Mouse (Mus musculus) CH12.LX (cell line): ENCODE measurements around the gene Prpf40b. TPM values are rescaled to one million over a fixed set of nuclear protein-coding genes. Genes with fewer than 3 reads are reported as not detected.

Experiments used
- DNase-seq: peaks from one replicate; pipeline ENCODE4 v3.0.0-alpha.2; 2013; ENCODE audit errors: extremely low read depth
- H3K27ac ChIP-seq: 2 replicates; pipeline ENCODE4 v1.5.1; 2012; ENCODE audit warnings: low read depth, mild to moderate bottlenecking, control low read depth, moderate library complexity; ENCODE audit not compliant: insufficient read depth
- H3K27me3 ChIP-seq: replicated peaks from 2 replicates; pipeline ENCODE3; 2012; ENCODE audit warnings: inconsistent platforms
- H3K36me3 ChIP-seq, 2 experiments: replicated peaks in 1 of 2; 2 replicates each; pipeline versions ENCODE3 to v1.6.1; 2012; ENCODE audit warnings: inconsistent platforms in 1 of 2, low read length in 1 of 2, mild to moderate bottlenecking in 1 of 2, mixed read lengths in 1 of 2, moderate library complexity in 1 of 2; ENCODE audit not compliant: control insufficient read depth in 1 of 2, insufficient read depth in 1 of 2
- H3K4me1 ChIP-seq, 2 experiments: 2 replicates each; pipeline ENCODE4 v1.6.1; 2012; ENCODE audit warnings: inconsistent platforms in 1 of 2, moderate library complexity in 1 of 2; ENCODE audit not compliant: insufficient read depth in 2 of 2, control insufficient read depth in 1 of 2
- H3K4me2 ChIP-seq: 2 replicates; pipeline ENCODE4 v1.6.1; 2012; ENCODE audit warnings: low read depth, mild to moderate bottlenecking, control low read depth; ENCODE audit not compliant: poor library complexity, insufficient read depth, severe bottlenecking
- H3K4me3 ChIP-seq, 3 experiments: fragments of 150-350 bp in 1 of 3; sonication (generic) in 1 of 3; replicated peaks in 1 of 3; 2 replicates each; pipeline versions ENCODE3 to v1.5.1; 2011 to 2012; ENCODE audit warnings: low read depth in 2 of 3, low read length in 2 of 3, mild to moderate bottlenecking in 2 of 3, moderate library complexity in 2 of 3, control low read depth in 1 of 3, improper control_type of control experiment in 1 of 3, inconsistent platforms in 1 of 3, mixed read lengths in 1 of 3; ENCODE audit not compliant: poor library complexity in 1 of 3
- H3K79me2 ChIP-seq: replicated peaks from 2 replicates; pipeline ENCODE4 v1.6.1; 2012; ENCODE audit warnings: mild to moderate bottlenecking, moderate library complexity; ENCODE audit not compliant: control insufficient read depth, poor library complexity, insufficient read depth, severe bottlenecking; ENCODE audit errors: extremely low read depth
- H3K9ac ChIP-seq: 2 replicates; pipeline ENCODE4 v1.6.1; 2012; ENCODE audit warnings: low read depth, mild to moderate bottlenecking, control low read depth, moderate library complexity; ENCODE audit not compliant: insufficient read depth
- H3K9me3 ChIP-seq: replicated peaks from 2 replicates; pipeline ENCODE3; 2012; ENCODE audit warnings: low read length, inconsistent platforms, mixed read lengths
- BHLHE40 ChIP-seq: IDR thresholded peaks from 2 replicates; pipeline ENCODE4 v1.6.1; 2011; ENCODE audit warnings: mild to moderate bottlenecking, low read depth, low read length, improper control_type of control experiment
- CHD1 ChIP-seq: IDR thresholded peaks from 2 replicates; pipeline ENCODE4 v1.6.1; 2012; ENCODE audit warnings: low read depth, low read length, improper control_type of control experiment, inconsistent platforms
- CHD2 ChIP-seq: IDR thresholded peaks from 2 replicates; pipeline ENCODE4 v1.6.1; 2011; ENCODE audit warnings: low read length, improper control_type of control experiment
- CTCF ChIP-seq, 2 experiments: IDR thresholded peaks in 1 of 2; conservative IDR thresholded peaks in 1 of 2; 2 replicates each; pipeline ENCODE4 v1.5.1; 2011 to 2012; ENCODE audit warnings: low read depth in 2 of 2, low read length in 2 of 2, improper control_type of control experiment in 1 of 2, inconsistent platforms in 1 of 2, mild to moderate bottlenecking in 1 of 2, moderate library complexity in 1 of 2
- ELF1 ChIP-seq: IDR thresholded peaks from 2 replicates; pipeline ENCODE4 v1.6.1; 2014; ENCODE audit warnings: low read depth, mild to moderate bottlenecking, inconsistent platforms, low read length, improper control_type of control experiment
- ETS1 ChIP-seq: conservative IDR thresholded peaks from 2 replicates; pipeline ENCODE4 v1.6.1; 2012; ENCODE audit warnings: low read depth, mild to moderate bottlenecking, inconsistent platforms, low read length, improper control_type of control experiment, moderate library complexity
- HCFC1 ChIP-seq: IDR thresholded peaks from 2 replicates; pipeline ENCODE4 v1.6.1; 2012; ENCODE audit warnings: low read depth, mild to moderate bottlenecking, inconsistent platforms, low read length, improper control_type of control experiment
- JUND ChIP-seq: conservative IDR thresholded peaks from 2 replicates; pipeline ENCODE4 v1.6.1; 2011; ENCODE audit warnings: low read depth, low read length, improper control_type of control experiment
- MAFK ChIP-seq: IDR thresholded peaks from 2 replicates; pipeline ENCODE4 v1.6.1; 2011; ENCODE audit warnings: low read length, improper control_type of control experiment; ENCODE audit not compliant: insufficient replicate concordance
- MEF2A ChIP-seq: IDR thresholded peaks from 2 replicates; pipeline ENCODE4 v1.6.1; 2014; ENCODE audit warnings: low read depth, mild to moderate bottlenecking, inconsistent platforms, low read length, improper control_type of control experiment, borderline replicate concordance
- MXI1 ChIP-seq: IDR thresholded peaks from 2 replicates; pipeline ENCODE4 v1.6.1; 2011; ENCODE audit warnings: mild to moderate bottlenecking, low read depth, low read length, improper control_type of control experiment
- MYC ChIP-seq: IDR thresholded peaks from 2 replicates; pipeline ENCODE4 v1.6.1; 2011; ENCODE audit warnings: low read depth, mild to moderate bottlenecking, improper control_type of control experiment, low read length
- POLR2A ChIP-seq: IDR thresholded peaks from 2 replicates; pipeline ENCODE4 v1.6.1; 2011; ENCODE audit warnings: low read depth, mild to moderate bottlenecking, improper control_type of control experiment, low read length
- RAD21 ChIP-seq: IDR thresholded peaks from 2 replicates; pipeline ENCODE4 v1.6.1; 2011; ENCODE audit warnings: low read depth, mild to moderate bottlenecking, low read length, improper control_type of control experiment, moderate library complexity
- SIN3A ChIP-seq: IDR thresholded peaks from 2 replicates; pipeline ENCODE4 v1.6.1; 2012; ENCODE audit warnings: low read length, improper control_type of control experiment, inconsistent platforms
- SMC3 ChIP-seq: IDR thresholded peaks from 2 replicates; pipeline ENCODE4 v1.6.1; 2011; ENCODE audit warnings: low read depth, low read length, improper control_type of control experiment
- TCF12 ChIP-seq: IDR thresholded peaks from 2 replicates; pipeline ENCODE4 v1.6.1; 2014; ENCODE audit warnings: low read depth, mild to moderate bottlenecking, inconsistent platforms, low read length, improper control_type of control experiment
- USF2 ChIP-seq: conservative IDR thresholded peaks from 2 replicates; pipeline ENCODE4 v1.6.1; 2011; ENCODE audit warnings: low read depth, low read length, improper control_type of control experiment
- ZKSCAN1 ChIP-seq: IDR thresholded peaks from 2 replicates; pipeline ENCODE4 v1.6.1; 2012; ENCODE audit warnings: low read depth, inconsistent platforms, low read length, improper control_type of control experiment, borderline replicate concordance
- dilution Hi-C: fragments of 300-500 bp; cut with MboI; formaldehyde crosslinking; loops from 2 replicates; pipeline ENCODE4 v1.14.3; 2020; ENCODE audit warnings: low sequenced_read_pairs; ENCODE audit not compliant: extremely low pct_unique_long_range_greater_than_20kb, extremely low pct_ligation_motif_present
- in situ Hi-C: fragments of 300-500 bp; cut with MboI; formaldehyde crosslinking; loops from 3 replicates; pipeline ENCODE4 v1.14.3; 2019; ENCODE audit warnings: low sequenced_read_pairs, low pct_ligation_motif_present, low pct_unique_long_range_greater_than_20kb, mixed read lengths
- polyA plus RNA-seq: library from polyadenylated mRNA; unstranded; fragments of >175 nt; gene quantifications from 2 replicates; pipeline ENCODE4 v1.2.1, GENCODE M21; 2012; ENCODE audit warnings: low read depth; ENCODE audit not compliant: insufficient read length
- total RNA-seq, 2 experiments: library from RNA; depleted of rRNA; stranded (reverse); fragments of 300-350 nt in 1 of 2; fragments of >200 nt in 1 of 2; gene quantifications; 2 replicates each; pipeline ENCODE4 v1.2.3; 2012 to 2014

The Prpf40b gene
- total and polyA plus RNA-seq, 3 experiments: 11.7 to 31.8 (median 27.9) TPM

DNA sequence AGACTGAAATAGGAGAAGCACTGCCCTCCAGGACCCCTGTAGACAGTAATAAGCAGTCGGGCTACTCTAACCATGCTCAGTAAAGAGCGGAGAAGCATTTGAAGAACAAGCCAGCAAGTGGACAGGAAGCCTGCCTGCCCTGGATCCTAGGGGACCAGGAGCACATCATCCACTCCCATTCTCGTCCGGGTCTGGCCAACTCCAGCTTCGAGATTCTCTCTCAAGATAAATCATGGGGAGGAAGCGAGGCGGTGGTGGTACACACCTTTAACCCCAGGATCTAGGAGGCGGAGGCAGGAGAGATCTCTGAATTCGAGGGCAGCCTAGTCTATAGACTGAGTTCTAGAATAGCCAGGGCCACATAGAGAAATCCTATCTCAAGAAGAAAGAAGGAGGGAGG is 29.3 kb downstream of the Prpf40b start:
- no peak overlapping the region for H3K4me3 ChIP-seq
- H3K27ac ChIP-seq: no peak overlapping the region
- H3K79me2 ChIP-seq: no peaks in the 10 kb centered on the region
- dilution Hi-C loops (no loop called here), in situ Hi-C loops (no loop called here)
- peaks cover 9% of the 10 kb centered on the region for H3K9me3 ChIP-seq
- no peaks in the 10 kb centered on the region for H3K4me1 ChIP-seq
- no peaks in the 10 kb centered on the region for H3K27me3 ChIP-seq
- DNase-seq: no peak
- H3K4me2 ChIP-seq: no peak overlapping the region
- H3K9ac ChIP-seq: no peak overlapping the region
- H3K36me3 ChIP-seq: peaks cover 78 to 97% of the 10 kb centered on the region in 2 experiments
- no peak for TF ChIP-seq MXI1
- no peak for TF ChIP-seq CHD2
- TF ChIP-seq MYC: no peak
- TF ChIP-seq JUND: no peak
- no peak for TF ChIP-seq RAD21
- TF ChIP-seq ELF1: no peak
- TF ChIP-seq HCFC1: no peak
- TF ChIP-seq ZKSCAN1: no peak
- no peak for TF ChIP-seq TCF12
- TF ChIP-seq ETS1: no peak
- no peak for TF ChIP-seq MEF2A
- TF ChIP-seq CTCF (conservative IDR thresholded peaks at IDR 0.05 in 1 of 2, IDR thresholded peaks at IDR 0.05 in 1 of 2; ENCODE audit: low read depth in 2 of 2, low read length in 2 of 2): no peak
- no peak for TF ChIP-seq MAFK
- no peak for TF ChIP-seq CHD1
- no peak for TF ChIP-seq USF2
- no peak for TF ChIP-seq BHLHE40
- TF ChIP-seq SMC3: no peak

DNA sequence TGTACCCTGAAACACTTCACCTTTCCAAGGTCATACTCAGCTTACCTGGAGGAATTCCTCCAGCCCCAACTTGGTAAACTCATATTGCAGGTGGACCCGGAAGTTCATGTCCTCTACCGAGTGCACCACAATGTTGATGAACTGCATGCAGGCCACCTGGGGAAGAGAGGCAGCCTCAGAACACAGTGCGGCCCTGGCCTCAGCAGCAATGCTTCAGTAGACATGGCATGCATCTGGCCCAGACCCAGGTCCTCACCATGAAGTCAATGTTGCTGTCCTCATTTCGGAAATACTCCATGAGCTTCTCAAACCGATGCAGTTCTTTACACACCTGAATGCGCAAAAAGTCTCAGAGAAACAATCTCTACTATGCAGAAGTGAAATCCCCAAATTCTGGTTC is 30.7 kb downstream of the Prpf40b start:
- H3K9me3 ChIP-seq: peaks cover 9% of the 10 kb centered on the region
- no peak for DNase-seq
- H3K4me3 ChIP-seq: no peak overlapping the region
- no peak overlapping the region for H3K27ac ChIP-seq
- H3K4me1 ChIP-seq: peaks cover 0 to 9% of the 10 kb centered on the region in 2 experiments; a peak in 2 of 4 replicates
- dilution Hi-C loops: no loop called here
- no peaks in the 10 kb centered on the region for H3K79me2 ChIP-seq
- no peak overlapping the region for H3K4me2 ChIP-seq
- no peaks in the 10 kb centered on the region for H3K27me3 ChIP-seq
- H3K9ac ChIP-seq: no peak overlapping the region
- peaks cover 73 to 96% of the 10 kb centered on the region in 2 experiments for H3K36me3 ChIP-seq
- TF ChIP-seq SIN3A (no peak), ETS1 (no peak), CHD2 (no peak), MAFK (no peak), POLR2A (no peak), MEF2A (no peak), ZKSCAN1 (no peak)
- TF ChIP-seq, all 38 proteins: peak for 0
- in situ Hi-C loops: no loop called here
